Mouse (Mus musculus): ENCODE data around the gene Bbs5.
"Not testable (repeated sequence)": the region's sequence is repeated elsewhere in the genome, so short reads cannot be mapped to it uniquely, and the experiment has no call there.

Bbs5 gene

DNA sequence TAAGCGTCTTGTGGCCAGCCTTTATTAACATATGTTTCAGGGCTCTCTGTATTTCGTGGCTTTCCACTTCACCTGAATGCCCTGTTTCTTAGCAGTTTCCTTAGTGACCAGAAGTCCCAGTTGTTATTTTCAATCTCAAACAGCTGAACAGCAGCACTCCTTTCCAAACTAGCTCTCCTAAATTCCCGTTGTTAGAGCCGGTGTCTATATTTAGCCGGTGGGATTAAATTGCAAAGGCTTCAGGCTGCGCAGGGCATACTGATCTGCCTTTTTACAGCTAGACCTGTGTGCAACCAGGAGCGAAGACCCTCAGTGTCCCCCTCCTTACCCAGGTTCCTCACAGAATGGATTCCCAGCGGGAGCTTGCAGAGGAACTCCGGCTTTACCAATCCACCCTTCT lies 22.9 kb downstream of the Bbs5 start, which contains the start of gene Klhl41:
TSS of gene Klhl41 (plus strand) at position 268 of the 400 bp plus-strand sequence.
- no peak for DNase-seq (ENCODE audit: low spot score in 2 of 2)

DNA sequence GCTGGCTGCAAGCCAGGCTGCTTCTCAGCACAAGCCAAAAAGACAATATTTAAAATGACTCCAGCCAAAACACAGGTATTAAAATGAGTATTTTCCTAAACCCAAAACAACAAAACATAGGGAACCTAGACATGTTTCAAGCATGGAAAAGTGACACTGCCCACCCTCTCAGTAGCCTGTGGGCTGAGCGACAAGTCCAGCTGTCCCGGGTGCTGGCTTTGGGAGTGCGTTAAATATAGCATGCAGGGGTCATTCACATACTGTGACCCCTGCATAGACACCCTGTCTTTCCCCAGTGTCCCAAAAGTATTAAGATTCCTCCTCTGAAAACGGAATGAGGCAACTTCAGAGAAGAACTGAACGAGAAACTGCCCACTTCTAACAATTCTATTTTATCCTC lies 26.8 kb downstream of the Bbs5 start:
- DNase-seq (ENCODE audit: low spot score in 2 of 2) = no peak

DNA sequence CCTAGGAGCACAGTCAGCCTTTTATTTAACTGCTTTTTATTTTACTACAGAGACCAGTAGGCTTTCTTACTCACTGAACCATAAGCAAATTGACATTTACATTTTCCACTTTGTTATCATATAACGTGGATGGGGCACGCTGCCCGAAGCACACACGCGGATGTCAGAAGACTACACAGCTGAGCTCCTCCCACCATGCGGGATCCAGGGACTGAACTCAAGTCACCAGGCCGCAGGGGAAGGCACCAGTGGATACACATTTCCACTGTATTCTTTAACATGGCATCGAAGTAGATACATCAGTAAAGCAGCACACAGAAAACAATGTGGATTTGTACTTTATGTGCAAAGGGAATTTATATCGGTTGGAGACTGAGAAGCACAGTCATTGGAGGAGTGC lies 28.3 kb downstream of the Bbs5 start:
- DNase-seq (ENCODE audit: low spot score in 2 of 2) = no peak

DNA sequence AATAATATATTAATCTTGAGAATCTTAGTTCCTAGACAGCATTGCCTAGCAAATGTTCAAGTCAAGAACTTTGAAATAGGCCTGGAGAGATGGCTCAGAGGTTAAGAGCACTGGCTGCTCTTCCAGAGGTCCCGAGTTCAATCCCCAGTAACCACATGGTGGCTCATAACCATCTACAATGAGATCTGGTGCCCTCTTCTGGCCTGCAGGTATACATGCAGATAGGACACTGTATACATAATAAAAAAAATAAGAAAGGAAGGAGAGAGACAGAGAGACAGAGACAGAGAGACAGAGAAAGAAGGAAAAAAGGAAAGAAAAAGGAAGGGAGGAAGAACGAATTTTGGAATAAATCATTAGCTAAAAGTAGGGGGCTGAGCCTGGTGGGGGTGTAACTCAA lies 29.7 kb downstream of the Bbs5 start:
- DNase-seq (ENCODE audit: low spot score in 2 of 2) = no peak

DNA sequence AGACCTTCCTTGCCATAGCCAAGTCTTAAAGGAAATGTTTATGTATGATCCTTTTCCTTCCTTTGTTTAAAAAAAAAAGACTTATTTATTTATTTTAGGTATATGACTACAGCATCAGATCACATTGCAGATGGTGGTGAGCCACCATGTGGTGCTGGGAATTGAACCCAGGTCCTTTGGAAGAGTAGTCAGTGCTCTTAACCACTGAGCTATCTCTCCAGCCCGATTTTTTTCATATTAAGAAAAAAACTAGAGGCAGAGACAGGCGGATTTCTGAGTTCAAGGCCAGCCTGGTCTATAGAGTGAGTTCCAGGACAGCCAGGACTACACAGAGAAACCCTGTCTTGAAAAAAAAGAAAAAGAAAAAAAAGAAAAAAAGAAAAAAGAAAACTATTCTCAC lies 30.2 kb downstream of the Bbs5 start:
- DNase-seq (ENCODE audit: low spot score in 2 of 2) = not testable (repeated sequence)

DNA sequence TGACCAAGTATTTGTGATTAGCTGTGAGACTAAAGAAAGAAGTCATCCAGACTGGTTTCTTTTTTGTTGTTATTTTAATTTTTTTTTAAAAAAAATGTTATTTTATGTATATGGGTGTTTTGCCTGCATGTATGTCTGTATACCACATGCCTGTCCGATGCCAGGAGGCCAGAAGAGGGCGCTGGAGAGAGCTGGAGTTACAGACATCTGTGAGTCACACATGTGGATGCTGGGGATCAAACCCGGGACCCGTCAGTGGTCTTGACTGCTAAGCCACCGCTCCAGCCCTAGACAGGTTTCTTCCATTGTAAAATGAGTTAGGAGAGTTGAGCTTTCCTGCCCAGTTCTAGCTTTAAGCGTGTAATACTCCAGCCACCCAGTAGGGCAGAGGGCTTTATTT lies 33.0 kb downstream of the Bbs5 start:
- DNase-seq (ENCODE audit: low spot score in 2 of 2) = no peak

DNA sequence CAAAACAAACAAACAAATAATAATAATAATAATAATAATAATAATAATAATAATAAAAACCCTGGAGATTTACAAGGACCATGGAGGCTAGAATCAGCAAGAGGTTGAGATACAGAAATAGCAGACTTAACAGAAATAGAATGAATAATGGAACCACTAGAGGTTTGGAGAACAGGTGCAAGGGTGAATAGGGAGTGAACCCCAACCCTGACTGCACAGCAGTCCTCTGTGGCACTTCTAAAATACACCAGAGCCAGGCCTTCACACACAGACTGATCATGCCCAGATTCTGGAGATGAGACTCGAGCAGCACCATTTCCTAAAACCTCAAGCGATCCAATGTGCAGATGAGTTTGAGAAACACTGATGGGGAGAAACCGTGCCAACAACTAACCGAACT lies 35.0 kb downstream of the Bbs5 start:
- DNase-seq (ENCODE audit: low spot score in 2 of 2) = no peak

DNA sequence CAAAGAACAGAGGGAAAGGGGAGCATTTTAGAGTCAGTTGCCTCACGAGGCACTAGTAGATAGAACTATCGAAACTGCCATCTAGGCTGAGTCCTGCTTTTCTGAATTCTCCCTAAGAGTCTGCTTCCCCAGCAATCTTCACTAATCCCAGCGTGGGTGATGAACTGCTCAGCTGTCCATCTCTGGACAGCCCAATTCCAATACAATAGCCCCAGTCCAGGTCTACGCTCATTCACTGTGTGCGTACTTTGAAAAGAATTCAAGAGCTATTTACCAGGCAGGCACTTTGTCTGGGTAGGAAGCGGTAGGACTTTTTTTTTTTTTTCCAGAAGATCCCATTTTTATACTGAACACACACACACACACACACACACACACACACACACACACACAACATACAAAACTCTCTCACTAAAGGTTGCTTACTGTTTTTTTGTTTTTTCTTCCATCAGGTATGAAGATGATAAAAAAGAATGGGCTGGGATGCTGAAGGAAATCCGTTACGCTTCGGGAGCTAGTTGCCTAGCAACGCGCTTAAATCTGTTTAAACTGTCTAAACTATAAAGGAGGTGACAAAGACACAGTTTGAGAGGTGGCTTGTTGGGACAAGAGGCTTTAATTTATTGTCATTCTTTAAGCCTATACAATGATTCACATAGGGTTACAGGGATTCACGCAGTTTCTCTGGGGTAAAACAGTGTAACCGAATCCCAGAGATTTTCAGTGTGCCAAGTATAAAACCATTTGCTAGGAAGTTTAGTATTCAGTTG lies 36.2 kb downstream of the Bbs5 start:
- DNase-seq (ENCODE audit: low spot score in 2 of 2) = no peak

DNA sequence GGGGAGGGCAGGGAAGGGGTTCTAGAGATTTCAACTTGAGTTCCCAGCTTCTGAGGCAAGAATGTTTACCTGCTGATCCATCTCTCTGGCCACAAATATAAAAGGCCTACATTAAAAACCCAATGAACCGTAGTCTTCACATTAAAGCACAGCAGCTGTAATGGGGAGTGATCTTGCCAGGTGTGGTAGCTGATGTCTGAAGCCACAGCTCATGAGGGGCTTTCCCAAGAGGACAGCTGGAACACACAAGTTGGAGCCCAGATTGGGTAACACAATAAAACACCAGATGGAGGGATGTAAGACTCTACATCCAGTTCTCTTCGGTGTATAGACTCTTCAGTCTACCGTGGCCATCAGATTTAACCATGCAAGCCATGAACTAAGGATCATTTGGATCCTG lies 37.5 kb downstream of the Bbs5 start:
- DNase-seq (ENCODE audit: low spot score in 2 of 2) = no peak

DNA sequence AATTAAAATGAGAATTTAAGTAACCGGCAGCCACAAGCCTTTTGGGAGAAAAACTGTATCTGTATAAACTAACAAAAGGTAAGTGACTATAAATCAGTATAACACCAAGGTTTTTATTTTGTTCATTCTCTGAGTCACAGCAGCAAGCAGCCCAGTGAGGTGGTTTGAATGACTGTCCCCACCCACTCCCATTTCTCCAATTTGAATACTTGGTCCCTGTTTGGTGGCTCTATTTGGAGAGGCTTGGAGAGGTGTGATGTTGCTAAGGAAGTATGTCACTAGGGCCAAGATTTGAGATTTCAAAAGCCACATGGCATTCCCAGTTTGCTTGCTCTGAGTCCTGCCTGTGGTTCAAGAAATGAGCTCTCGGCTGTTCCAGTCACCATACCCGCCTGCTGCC lies 43.2 kb downstream of the Bbs5 start:
- DNase-seq (ENCODE audit: low spot score in 2 of 2) = no peak

DNA sequence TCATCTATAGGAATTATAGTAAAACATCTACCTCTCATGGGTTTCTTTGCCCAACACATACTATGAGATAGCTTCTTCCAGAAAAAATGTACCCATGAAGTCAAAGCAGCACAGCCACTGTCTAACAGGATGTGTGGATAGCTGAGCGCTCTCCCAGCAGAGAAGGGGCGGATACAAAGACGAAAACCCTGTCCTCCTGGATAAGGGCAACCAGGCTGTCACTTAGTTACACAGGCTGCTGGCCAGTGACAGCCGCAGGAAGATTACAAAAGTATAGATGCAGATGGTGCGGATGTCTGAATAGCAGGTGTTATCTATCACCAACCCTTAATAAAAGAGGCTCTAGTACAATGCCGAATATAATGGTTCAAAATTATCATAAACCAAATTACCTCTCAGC lies 43.9 kb downstream of the Bbs5 start:
- DNase-seq (ENCODE audit: low spot score in 2 of 2) = no peak

DNA sequence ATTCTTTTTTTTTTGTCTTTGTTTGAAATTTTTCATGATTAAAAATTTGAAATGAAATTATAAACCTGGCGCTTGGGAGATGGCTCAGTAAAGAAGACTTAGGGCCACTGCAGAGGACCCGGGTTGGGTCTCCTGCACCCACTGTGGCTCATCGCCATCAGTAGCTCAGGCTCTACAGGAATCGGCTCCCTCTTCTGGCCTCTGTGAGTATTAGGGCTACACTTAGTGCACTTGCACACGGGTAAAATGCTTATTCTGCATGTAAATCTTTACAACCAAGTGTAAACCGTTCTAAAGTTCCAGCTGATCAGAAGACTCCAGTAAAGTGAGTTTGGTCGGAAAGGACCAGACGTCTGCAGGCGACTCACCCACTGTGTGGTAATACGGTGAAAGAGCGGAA lies 46.5 kb downstream of the Bbs5 start:
- DNase-seq (ENCODE audit: low spot score in 2 of 2) = no peak

DNA sequence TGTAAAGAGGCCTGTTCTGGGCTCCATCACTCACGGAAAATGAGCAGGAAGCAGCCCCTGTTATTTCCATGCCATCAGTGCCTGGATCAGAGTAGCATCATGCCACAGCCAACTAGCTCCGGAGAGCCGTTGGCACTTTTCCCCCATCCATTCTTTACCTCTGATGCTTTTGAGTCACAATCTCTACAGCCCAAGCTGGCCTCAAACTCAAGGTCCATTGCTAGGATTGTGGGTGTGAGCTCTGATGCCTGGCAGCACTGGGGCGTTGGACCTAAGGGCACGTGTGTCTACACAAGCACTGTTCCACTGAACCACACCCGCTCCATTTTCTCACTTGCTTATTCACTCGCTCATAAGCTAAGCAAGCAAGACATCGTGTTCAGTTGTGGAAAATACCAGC lies 53.5 kb downstream of the Bbs5 start:
- DNase-seq (ENCODE audit: low spot score in 2 of 2) = no peak

DNA sequence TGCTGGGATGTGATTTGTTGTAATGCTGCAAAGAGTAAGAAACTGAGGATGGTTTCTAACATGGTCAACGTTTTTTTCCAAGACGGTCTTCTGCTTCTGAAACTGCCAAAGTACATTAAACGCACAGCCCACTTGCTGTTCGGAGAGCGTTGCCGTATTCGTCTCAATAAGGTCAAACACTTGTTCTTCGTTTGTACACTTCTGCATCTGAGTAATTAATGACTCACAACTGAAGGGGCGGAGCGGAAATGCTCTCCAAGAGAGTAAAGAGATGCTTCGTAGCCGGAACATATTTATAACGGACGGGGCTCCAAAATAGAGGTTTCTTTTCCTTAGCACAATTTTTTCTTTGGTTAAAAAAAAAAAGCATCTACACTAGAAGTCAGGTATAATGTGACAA lies 65.2 kb downstream of the Bbs5 start:
- no peak for DNase-seq (ENCODE audit: low spot score in 2 of 2)

DNA sequence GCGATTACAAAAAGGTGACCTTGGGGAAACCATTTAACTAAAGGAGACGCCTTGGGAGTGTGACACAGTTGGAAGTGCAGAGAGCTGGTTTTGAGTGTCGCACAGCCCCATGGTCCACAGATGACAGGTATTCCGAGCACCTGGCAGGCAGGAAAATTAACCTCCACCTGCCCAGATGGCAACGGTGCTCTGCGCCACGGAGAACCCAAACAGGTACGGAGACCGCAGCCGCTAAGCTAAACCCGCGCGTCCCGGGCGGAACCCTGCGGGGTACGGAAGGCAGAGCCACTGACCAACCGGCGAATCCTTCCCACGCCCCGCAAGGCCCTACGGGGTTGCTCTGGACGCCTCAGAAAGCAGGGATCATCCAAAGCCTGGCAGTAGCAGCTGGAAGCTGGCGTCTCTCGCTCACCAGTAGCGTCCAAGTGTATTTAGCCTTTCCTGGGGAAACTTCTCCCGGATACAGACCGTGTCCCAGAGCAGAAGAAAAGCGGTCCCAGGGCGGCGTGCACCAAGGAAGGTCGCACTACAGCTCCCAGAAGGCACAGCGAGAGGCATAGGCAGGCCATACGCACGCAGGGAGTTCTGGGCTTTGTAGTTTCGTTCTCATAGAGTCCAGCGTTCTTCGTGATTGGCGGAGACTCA lies 66.1 kb downstream of the Bbs5 start, which contains the start of gene Fastkd1:
TSS of gene Fastkd1 (minus strand) at position 536 of the 645 bp plus-strand sequence.
- peak; percentile 52 to 74 for DNase-seq (ENCODE audit: low spot score in 2 of 2)

DNA sequence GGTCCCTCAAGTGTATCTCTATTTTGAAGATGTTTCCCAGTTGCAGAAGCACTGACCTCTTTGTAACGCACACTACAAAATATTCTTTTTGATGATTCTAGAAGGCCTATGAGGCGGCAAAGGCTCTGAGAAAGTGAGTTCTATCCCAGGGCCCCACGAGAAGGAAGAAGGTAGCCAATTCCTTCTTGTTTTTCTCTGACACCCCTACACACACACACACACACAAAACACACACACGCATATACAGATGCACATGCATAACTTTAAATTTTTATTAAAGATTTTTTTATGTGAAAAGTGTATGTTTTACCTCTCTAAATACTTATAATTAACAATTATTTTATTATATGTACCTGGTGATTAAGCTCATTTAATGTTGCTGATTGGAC lies 66.6 kb downstream of the Bbs5 start:
- DNase-seq (ENCODE audit: low spot score in 2 of 2) = no peak

DNA sequence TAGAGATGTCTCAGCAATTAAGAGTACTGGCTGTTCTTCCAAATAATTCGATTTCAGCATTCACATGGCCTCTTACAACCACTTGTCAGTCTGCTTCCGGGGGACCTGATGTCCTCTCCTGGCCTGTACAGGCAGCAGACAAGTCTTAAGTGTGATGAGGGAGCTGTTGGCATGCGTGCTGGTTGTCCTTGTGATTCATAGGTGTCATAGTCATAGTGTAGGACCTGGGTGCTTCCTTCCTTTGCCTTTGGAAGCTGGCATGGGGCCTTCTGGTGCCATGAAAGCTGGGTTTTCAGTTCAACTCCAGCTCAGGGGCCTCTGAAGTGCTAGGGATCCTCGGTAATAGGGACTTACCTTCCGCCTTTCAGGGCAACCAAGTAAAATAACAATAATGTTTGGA lies 67.2 kb downstream of the Bbs5 start:
- no peak for DNase-seq (ENCODE audit: low spot score in 2 of 2)

DNA sequence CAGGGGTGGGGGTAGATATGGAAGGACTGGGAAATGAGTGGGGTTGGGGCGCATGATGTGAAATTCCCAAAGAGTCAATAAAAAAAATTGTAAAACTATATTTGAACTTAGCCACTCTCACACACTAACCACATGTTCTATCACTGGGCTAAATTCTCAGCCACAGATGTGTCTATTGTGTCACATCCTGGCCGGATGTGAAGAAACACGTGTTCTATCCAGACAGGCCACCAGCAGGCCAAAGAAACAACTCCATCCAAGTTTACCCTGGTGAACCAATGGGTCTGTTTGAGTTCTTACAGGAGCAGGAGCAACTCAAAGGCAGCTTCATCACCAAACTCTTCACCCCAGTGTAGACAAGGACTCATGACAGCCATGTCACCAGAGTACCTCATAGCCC lies 69.5 kb downstream of the Bbs5 start:
- DNase-seq (ENCODE audit: low spot score in 2 of 2) = no peak
